Mouse (Mus musculus): Measurements from ENCODE around the gene Dgkb. TPM values are rescaled to one million over a fixed set of nuclear protein-coding genes. Genes with fewer than 3 reads are reported as not detected.

Dgkb gene
- polyA plus RNA-seq, 1 experiment from 2014 or later, result 5.4 TPM

- Histone ChIP-seq H3K9me3 (no peaks in the 10 kb centered on the region), H3K9ac (no peak overlapping the region), H3K27me3 (no peaks in the 10 kb centered on the region), H3K4me1 (no peaks in the 10 kb centered on the region), H3K27ac (no peak overlapping the region), H3K4me3 (no peak overlapping the region), H3K4me2 (no peak overlapping the region), H3K36me3 (no peaks in the 10 kb centered on the region)
- ATAC-seq (ENCODE audit: borderline replicate concordance, extremely low read depth, low FRiP score, low TSS enrichment), result no peak
- 86% methylated on average over 5 of the region's 5 CpGs for WGBS
These were observed 229.7 kb downstream of the Dgkb start for GRCm38 (mm10) chr12:38047256-38047655.

GRCm38 (mm10) chr12:38088224-38088623, 270.7 kb downstream of the Dgkb start:
- Histone ChIP-seq H3K36me3 (no peaks in the 10 kb centered on the region), H3K9ac (no peak overlapping the region), H3K4me3 (no peak overlapping the region), H3K4me2 (no peak overlapping the region), H3K9me3 (no peaks in the 10 kb centered on the region), H3K4me1 (no peaks in the 10 kb centered on the region), H3K27me3 (no peaks in the 10 kb centered on the region), H3K27ac (no peak overlapping the region)
- ATAC-seq (ENCODE audit: borderline replicate concordance, extremely low read depth, low FRiP score, low TSS enrichment), result no peak
- WGBS, result 54% methylated on average over 3 of the region's 3 CpGs

- H3K9me3 ChIP-seq, result no peaks in the 10 kb centered on the region
- H3K27me3 ChIP-seq, result no peaks in the 10 kb centered on the region
- no peaks in the 10 kb centered on the region for H3K36me3 ChIP-seq
- no peak overlapping the region for H3K9ac ChIP-seq
- H3K27ac ChIP-seq, result no peak overlapping the region
- H3K4me1 ChIP-seq, result no peaks in the 10 kb centered on the region
- no peak overlapping the region for H3K4me3 ChIP-seq
- ATAC-seq (ENCODE audit: borderline replicate concordance, extremely low read depth, low FRiP score, low TSS enrichment), result no peak
- H3K4me2 ChIP-seq, result no peak overlapping the region
- WGBS, result 78% methylated on average over 3 of the region's 3 CpGs
These were observed 294.4 kb downstream of the Dgkb start for GRCm38 (mm10) chr12:38111928-38112327.

GRCm38 (mm10) chr12:38114990-38115615, 297.6 kb downstream of the Dgkb start:
- 67% methylated on average over 1 of the region's 1 CpGs for WGBS
- ATAC-seq (ENCODE audit: borderline replicate concordance, extremely low read depth, low FRiP score, low TSS enrichment), result no peak
- no peaks in the 10 kb centered on the region for H3K4me1 ChIP-seq
- no peak overlapping the region for H3K27ac ChIP-seq
- H3K4me2 ChIP-seq, result no peak overlapping the region
- H3K9me3 ChIP-seq, result no peaks in the 10 kb centered on the region
- no peak overlapping the region for H3K4me3 ChIP-seq
- H3K27me3 ChIP-seq, result no peaks in the 10 kb centered on the region
- no peaks in the 10 kb centered on the region for H3K36me3 ChIP-seq
- H3K9ac ChIP-seq, result no peak overlapping the region

- H3K36me3 ChIP-seq, result no peaks in the 10 kb centered on the region
- no peaks in the 10 kb centered on the region for H3K4me1 ChIP-seq
- no peaks in the 10 kb centered on the region for H3K27me3 ChIP-seq
- no peak overlapping the region for H3K4me2 ChIP-seq
- no peak overlapping the region for H3K9ac ChIP-seq
- no peak for ATAC-seq (ENCODE audit: borderline replicate concordance, extremely low read depth, low FRiP score, low TSS enrichment)
- no peak overlapping the region for H3K27ac ChIP-seq
- H3K4me3 ChIP-seq, result no peak overlapping the region
- H3K9me3 ChIP-seq, result no peaks in the 10 kb centered on the region
These were observed 306.0 kb downstream of the Dgkb start for GRCm38 (mm10) chr12:38123524-38123923.

GRCm38 (mm10) chr12:38125297-38125696, 307.8 kb downstream of the Dgkb start:
- ATAC-seq (ENCODE audit: borderline replicate concordance, extremely low read depth, low FRiP score, low TSS enrichment), result no peak
- 74% methylated on average over 4 of the region's 4 CpGs for WGBS

GRCm38 (mm10) chr12:38130209-38130915, 312.8 kb downstream of the Dgkb start:
- Histone ChIP-seq H3K36me3 (no peaks in the 10 kb centered on the region), H3K9me3 (no peaks in the 10 kb centered on the region), H3K9ac (no peak overlapping the region), H3K4me2 (no peak overlapping the region), H3K4me3 (no peak overlapping the region), H3K27ac (no peak overlapping the region), H3K4me1 (no peaks in the 10 kb centered on the region; the same call in 1 of the 2 replicates), H3K27me3 (no peaks in the 10 kb centered on the region)
- ATAC-seq (ENCODE audit: borderline replicate concordance, extremely low read depth, low FRiP score, low TSS enrichment), result no peak
- WGBS, result 57% methylated on average over 9 of the region's 9 CpGs

More at GRCm38 (mm10) chr12:38125297-38125696, 307.8 kb downstream of the Dgkb start:
- H3K4me2 ChIP-seq, result no peak overlapping the region
- H3K27me3 ChIP-seq, result no peaks in the 10 kb centered on the region
- H3K4me3 ChIP-seq, result no peak overlapping the region
- H3K9ac ChIP-seq, result no peak overlapping the region
- no peaks in the 10 kb centered on the region for H3K4me1 ChIP-seq
- no peaks in the 10 kb centered on the region for H3K36me3 ChIP-seq
- no peak overlapping the region for H3K27ac ChIP-seq
- H3K9me3 ChIP-seq, result no peaks in the 10 kb centered on the region

- Histone ChIP-seq H3K27ac (peak overlapping the region; percentile 71), H3K4me1 (no peaks in the 10 kb centered on the region; the same call in 1 of the 2 replicates), H3K9me3 (no peaks in the 10 kb centered on the region), H3K36me3 (no peaks in the 10 kb centered on the region), H3K4me3 (no peak overlapping the region), H3K9ac (no peak overlapping the region), H3K27me3 (no peaks in the 10 kb centered on the region), H3K4me2 (no peak overlapping the region)
- WGBS, result 33% methylated on average over 5 of the region's 5 CpGs
- peak; percentile 87; the same call in 1 of the 2 replicates for ATAC-seq (ENCODE audit: borderline replicate concordance, extremely low read depth, low FRiP score, low TSS enrichment)
These were observed 318.9 kb downstream of the Dgkb start for GRCm38 (mm10) chr12:38136379-38136778.

- Histone ChIP-seq H3K4me2 (no peak overlapping the region), H3K4me1 (no peaks in the 10 kb centered on the region; the same call in 1 of the 2 replicates), H3K27ac (no peak overlapping the region), H3K4me3 (no peak overlapping the region), H3K9me3 (no peaks in the 10 kb centered on the region), H3K9ac (no peak overlapping the region), H3K36me3 (no peaks in the 10 kb centered on the region), H3K27me3 (no peaks in the 10 kb centered on the region)
- no peak for ATAC-seq (ENCODE audit: borderline replicate concordance, extremely low read depth, low FRiP score, low TSS enrichment)
These were observed 322.5 kb downstream of the Dgkb start for GRCm38 (mm10) chr12:38140039-38140438.

GRCm38 (mm10) chr12:38232665-38233064, 415.1 kb downstream of the Dgkb start:
- Histone ChIP-seq H3K27ac (no peak overlapping the region), H3K27me3 (no peaks in the 10 kb centered on the region), H3K4me3 (no peak overlapping the region), H3K4me2 (no peak overlapping the region), H3K9me3 (no peaks in the 10 kb centered on the region), H3K9ac (no peak overlapping the region), H3K4me1 (no peaks in the 10 kb centered on the region), H3K36me3 (no peaks in the 10 kb centered on the region)
- ATAC-seq (ENCODE audit: borderline replicate concordance, extremely low read depth, low FRiP score, low TSS enrichment), result no peak
- 60% methylated on average over 1 of the region's 1 CpGs for WGBS

- Histone ChIP-seq H3K27me3 (no peaks in the 10 kb centered on the region), H3K4me2 (no peak overlapping the region), H3K9me3 (no peaks in the 10 kb centered on the region), H3K27ac (no peak overlapping the region), H3K4me1 (no peaks in the 10 kb centered on the region), H3K9ac (no peak overlapping the region), H3K4me3 (no peak overlapping the region), H3K36me3 (no peaks in the 10 kb centered on the region)
- ATAC-seq (ENCODE audit: borderline replicate concordance, extremely low read depth, low FRiP score, low TSS enrichment), result no peak
These were observed 451.3 kb downstream of the Dgkb start for GRCm38 (mm10) chr12:38268856-38269255.

GRCm38 (mm10) chr12:38301497-38301896, 484.0 kb downstream of the Dgkb start:
- Histone ChIP-seq H3K4me2 (no peak overlapping the region), H3K4me1 (no peaks in the 10 kb centered on the region), H3K27me3 (no peaks in the 10 kb centered on the region), H3K27ac (no peak overlapping the region), H3K4me3 (no peak overlapping the region), H3K36me3 (no peaks in the 10 kb centered on the region), H3K9ac (no peak overlapping the region), H3K9me3 (no peaks in the 10 kb centered on the region)
- 53% methylated on average over 1 of the region's 1 CpGs for whole genome bisulfite sequencing
- no peak for ATAC-seq (ENCODE audit: borderline replicate concordance, extremely low read depth, low FRiP score, low TSS enrichment)
